Mouse (Mus musculus) neural tube, embryonic 14.5 days (tissue): Measurements from ENCODE around the gene Npas4. TPM values are rescaled to one million over a fixed set of nuclear protein-coding genes. Genes with fewer than 3 reads are reported as not detected.

Source experiments
- ATAC-seq: fragments of 200-750 bp; cut with Nextera tagmentation; 2 replicates; pipeline ENCODE4 v1.8.0; 2017; ENCODE audit warnings: low read depth, mild to moderate bottlenecking, moderate TSS enrichment, moderate library complexity
- H3K27ac ChIP-seq: fragments of 300-500 bp; sonication (generic); 2 replicates; pipeline ENCODE4 v1.5.1; 2014; ENCODE audit warnings: low read depth, mild to moderate bottlenecking, control low read depth, low read length, moderate library complexity, mixed read lengths
- H3K27me3 ChIP-seq: fragments of 300-500 bp; sonication (generic); 2 replicates; pipeline ENCODE4 v1.6.1; 2014; ENCODE audit warnings: low read length; ENCODE audit not compliant: control insufficient read depth, insufficient read depth
- H3K36me3 ChIP-seq: fragments of 300-500 bp; sonication (generic); 2 replicates; pipeline ENCODE4 v1.6.1; 2014; ENCODE audit warnings: low read length, mixed read lengths; ENCODE audit not compliant: control insufficient read depth, insufficient read depth
- H3K4me1 ChIP-seq: fragments of 300-500 bp; sonication (generic); 2 replicates; pipeline ENCODE4 v1.6.1; 2014; ENCODE audit warnings: low read length; ENCODE audit not compliant: control insufficient read depth, insufficient read depth
- H3K4me2 ChIP-seq: fragments of 300-500 bp; sonication (generic); 2 replicates; pipeline ENCODE4 v1.6.1; 2014; ENCODE audit warnings: mild to moderate bottlenecking, low read depth, low read length, control low read depth
- H3K4me3 ChIP-seq: fragments of 300-500 bp; sonication (generic); 2 replicates; pipeline ENCODE4 v1.5.1; 2014; ENCODE audit warnings: low read depth, low read length, control low read depth, mixed read lengths
- H3K9ac ChIP-seq: fragments of 300-500 bp; sonication (generic); replicated peaks from 2 replicates; pipeline ENCODE4 v1.6.1; 2014; ENCODE audit warnings: low read depth, mild to moderate bottlenecking, control low read depth, low read length, mixed read lengths
- H3K9me3 ChIP-seq: fragments of 300-500 bp; sonication (generic); 2 replicates; pipeline ENCODE4 v1.6.1; 2016; ENCODE audit warnings: low read length; ENCODE audit not compliant: control insufficient read depth
- WGBS: fragments of 180-500 bp; shearing (Covaris S2); extraction: QIAGEN DNeasy Blood & Tissue Kit; methylation state at CpG from one replicate; pipeline ENCODE4 v1.1.7; 2014; 5-methylcytosine and 5-hydroxymethylcytosine counted together
- polyA plus RNA-seq: library from polyadenylated mRNA; unstranded; fragments of >200 nt; fragmentation: Nextera tagmentation; extraction: Ambion mirVana; gene quantifications from 2 replicates; pipeline ENCODE4 v1.2.1, GENCODE M21; 2014

Gene Npas4
- polyA plus RNA-seq, result 0.35 and 0.48 TPM in 2 replicates

GRCm38 (mm10) chr19:4990256-4990625 lies at the start of gene Npas4:
TSS of gene Npas4 (minus strand) at chr19:4990316.
- 0 out of 2 replicates have a peak, but pooled peaks have one; percentile 10 for ATAC-seq
- Histone ChIP-seq H3K9me3 (no peaks in the 10 kb centered on the region), H3K4me2 (peak within 1 kb of the TSS; percentile 71), H3K36me3 (no peaks in the 10 kb centered on the region), H3K4me3 (peak within 1 kb of the TSS; percentile 46), H3K27me3 (peaks cover 33% of the 10 kb centered on the region), H3K4me1 (peaks cover 17% of the 10 kb centered on the region), H3K9ac (peak within 1 kb of the TSS; percentile 62), H3K27ac (peak within 1 kb of the TSS; percentile 67)
- WGBS, result 18% methylated on average over 4 of the region's 4 CpGs

- Histone ChIP-seq H3K9ac (peak overlapping the region; percentile 89), H3K36me3 (peaks cover 7% of the 10 kb centered on the region; the same call in 1 of the 2 replicates), H3K4me1 (peaks cover 24% of the 10 kb centered on the region), H3K4me3 (peak overlapping the region; percentile 86), H3K4me2 (peak overlapping the region; percentile 98), H3K27ac (peak overlapping the region; percentile 87), H3K27me3 (no peaks in the 10 kb centered on the region), H3K9me3 (no peaks in the 10 kb centered on the region)
- peak; percentile 15; the same call in 1 of the 2 replicates for ATAC-seq
- 12% methylated on average over 41 of the region's 41 CpGs for WGBS
Observed at GRCm38 (mm10) chr19:5039301-5040114, 49.4 kb upstream of the Npas4 start.

- Histone ChIP-seq H3K4me1 (peaks cover 24% of the 10 kb centered on the region), H3K9me3 (no peaks in the 10 kb centered on the region), H3K27me3 (no peaks in the 10 kb centered on the region), H3K4me3 (peak within 1 kb of the TSS; percentile 86), H3K27ac (peak within 1 kb of the TSS; percentile 87), H3K36me3 (peaks cover 7% of the 10 kb centered on the region; the same call in 1 of the 2 replicates), H3K4me2 (peak within 1 kb of the TSS; percentile 98), H3K9ac (peak within 1 kb of the TSS; percentile 89)
- peak; percentile 94 for ATAC-seq
- WGBS, result under 1% methylated on average over 41 of the region's 44 CpGs
Observed at GRCm38 (mm10) chr19:5038709-5039156, 48.6 kb upstream of the Npas4 start, which contains the start of the genes B4gat1 and AC124502.3. TSS of gene B4gat1 (plus strand) at chr19:5038826. TSS of gene AC124502.3 (plus strand) at chr19:5038891.

- Histone ChIP-seq H3K4me3 (peak overlapping the region; percentile 86), H3K36me3 (peaks cover 4% of the 10 kb centered on the region; the same call in 1 of the 2 replicates), H3K4me2 (peak overlapping the region; percentile 98), H3K4me1 (peaks cover 24% of the 10 kb centered on the region), H3K9me3 (no peaks in the 10 kb centered on the region), H3K27ac (peak overlapping the region; percentile 87; the same call in 1 of the 2 replicates), H3K9ac (peak overlapping the region; percentile 89), H3K27me3 (no peaks in the 10 kb centered on the region)
- 6% methylated on average over 32 of the region's 32 CpGs for WGBS
- ATAC-seq, result peak; percentile 76
Observed at GRCm38 (mm10) chr19:5037678-5038571, 47.8 kb upstream of the Npas4 start.

DNA sequence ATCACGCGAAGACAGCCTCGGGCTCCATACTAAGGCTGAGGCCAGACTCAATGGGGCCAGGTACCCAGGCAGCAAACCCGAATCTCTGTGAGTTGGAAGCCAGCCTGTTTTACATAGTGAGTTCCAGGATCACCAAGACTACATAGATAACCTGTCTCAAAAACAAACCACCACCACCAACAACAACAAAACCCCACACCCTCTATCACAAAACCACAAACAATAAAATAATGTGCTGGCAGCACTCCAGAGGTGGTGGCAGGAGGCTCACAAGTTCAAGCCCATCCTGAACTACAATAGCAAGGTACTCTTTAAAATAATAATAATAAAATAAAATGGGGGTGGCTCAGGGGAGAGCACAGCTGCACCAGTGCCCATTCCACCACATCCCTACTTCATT lies 46.5 kb upstream of the Npas4 start:
- no peak for ATAC-seq
- no peaks in the 10 kb centered on the region; the same call in 1 of the 2 replicates for H3K36me3 ChIP-seq
- no peaks in the 10 kb centered on the region for H3K27me3 ChIP-seq
- peaks cover 16% of the 10 kb centered on the region for H3K4me1 ChIP-seq
- H3K9me3 ChIP-seq, result no peaks in the 10 kb centered on the region
- H3K4me2 ChIP-seq, result no peak overlapping the region
- no peak overlapping the region for H3K4me3 ChIP-seq
- no peak overlapping the region for H3K27ac ChIP-seq
- H3K9ac ChIP-seq, result no peak overlapping the region
- 84% methylated on average over 4 of the region's 4 CpGs for WGBS

DNA sequence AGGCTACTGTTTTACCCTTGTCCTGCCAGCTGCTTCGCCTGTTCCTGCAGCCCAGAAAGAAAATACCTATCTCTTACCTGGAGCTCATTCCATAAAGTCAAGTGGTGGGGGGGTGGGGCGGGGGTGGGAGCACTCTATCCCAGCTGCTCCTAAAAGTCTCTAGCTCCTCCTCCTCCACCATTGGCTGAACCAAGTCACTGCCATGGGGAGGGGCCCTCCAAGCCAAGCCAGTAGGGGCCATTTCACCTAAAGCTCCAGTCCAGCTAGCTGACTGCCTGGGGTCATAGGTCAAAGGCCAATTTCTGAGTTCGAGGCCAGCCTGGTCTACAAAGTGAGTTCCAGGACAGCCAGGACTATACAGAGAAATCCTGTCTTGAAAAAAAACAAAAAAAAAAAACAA lies 42.6 kb upstream of the Npas4 start:
- H3K36me3 ChIP-seq, result peaks cover 15% of the 10 kb centered on the region; the same call in 1 of the 2 replicates
- no peak overlapping the region for H3K27ac ChIP-seq
- no peaks in the 10 kb centered on the region for H3K9me3 ChIP-seq
- no peak overlapping the region for H3K4me3 ChIP-seq
- no peaks in the 10 kb centered on the region for H3K4me1 ChIP-seq
- no peaks in the 10 kb centered on the region for H3K27me3 ChIP-seq
- no peak overlapping the region for H3K9ac ChIP-seq
- WGBS, result 90% methylated on average over 3 of the region's 3 CpGs
- no peak overlapping the region for H3K4me2 ChIP-seq
- ATAC-seq, result no peak

DNA sequence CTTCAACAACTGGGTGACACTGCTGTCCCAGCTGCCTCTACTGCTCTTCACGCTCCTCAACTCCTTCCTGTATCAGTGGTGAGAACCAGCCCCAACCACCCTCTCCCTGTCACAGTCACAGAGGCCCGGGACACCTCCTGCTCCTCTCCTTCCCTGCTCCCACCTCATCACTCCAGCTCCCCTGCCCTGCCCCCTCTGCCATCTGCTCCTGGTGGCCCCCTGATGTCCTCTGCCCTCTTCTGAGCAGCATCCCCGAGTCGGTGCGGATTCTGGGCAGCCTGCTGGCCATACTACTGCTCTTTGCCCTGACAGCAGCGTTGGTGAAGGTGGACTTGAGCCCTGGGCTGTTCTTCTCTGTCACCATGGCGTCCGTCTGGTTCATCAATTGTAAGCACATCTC lies 36.0 kb upstream of the Npas4 start:
- no peaks in the 10 kb centered on the region for H3K9me3 ChIP-seq
- WGBS, result 89% methylated on average over 8 of the region's 8 CpGs
- no peak for ATAC-seq
- H3K9ac ChIP-seq, result no peak overlapping the region
- no peaks in the 10 kb centered on the region; the same call in 1 of the 2 replicates for H3K4me1 ChIP-seq
- no peak overlapping the region for H3K27ac ChIP-seq
- H3K36me3 ChIP-seq, result peaks cover 15% of the 10 kb centered on the region; the same call in 1 of the 2 replicates
- no peak overlapping the region for H3K4me2 ChIP-seq
- H3K27me3 ChIP-seq, result no peaks in the 10 kb centered on the region
- H3K4me3 ChIP-seq, result no peak overlapping the region

GRCm38 (mm10) chr19:5023621-5024479 lies 33.7 kb upstream of the Npas4 start, which contains the start of gene Slc29a2:
TSS of gene Slc29a2 (plus strand) at chr19:5023860.
- H3K4me1 ChIP-seq, result no peaks in the 10 kb centered on the region; the same call in 1 of the 2 replicates
- no peaks in the 10 kb centered on the region for H3K27me3 ChIP-seq
- no peaks in the 10 kb centered on the region for H3K36me3 ChIP-seq
- H3K9me3 ChIP-seq, result no peaks in the 10 kb centered on the region
- H3K9ac ChIP-seq, result peak within 1 kb of the TSS; percentile 69
- under 1% methylated on average over 62 of the region's 62 CpGs for WGBS
- peak within 1 kb of the TSS; percentile 88 for H3K27ac ChIP-seq
- H3K4me3 ChIP-seq, result peak within 1 kb of the TSS; percentile 60
- H3K4me2 ChIP-seq, result peak within 1 kb of the TSS; percentile 70
- ATAC-seq, result peak; percentile 94
